Mouse (Mus musculus): ENCODE data around the gene Plpp2. TPM values are rescaled to one million over a fixed set of nuclear protein-coding genes. Genes with fewer than 3 reads are reported as not detected.

The Plpp2 gene
- polyA plus RNA-seq, 1 experiment from 2014 or later: 13.3 TPM

Small RNA genes lying within 50 kb of the gene (microRNA-seq; reads per million reads assigned to microRNA genes)
- not detected for gene Mir6909 (ENCODE audit: borderline number of aligned reads)

Other genes starting within 250 kb of the Plpp2 start
- gene Vmn2r82, start 177.3 kb downstream of the Plpp2 start, polyA plus RNA-seq (2014; fragmentation: Nextera tagmentation; extraction: Ambion mirVana): not detected in 2 replicates
- not detected in 2 replicates for gene Vmn2r83, start 65.1 kb downstream of the Plpp2 start, polyA plus RNA-seq (2014; fragmentation: Nextera tagmentation; extraction: Ambion mirVana)
- gene Mier2, start 21.4 kb upstream of the Plpp2 start, polyA plus RNA-seq (2014; fragmentation: Nextera tagmentation; extraction: Ambion mirVana): 39.4 and 41.7 TPM in 2 replicates
- gene Theg, start 53.5 kb upstream of the Plpp2 start, polyA plus RNA-seq (2014; fragmentation: Nextera tagmentation; extraction: Ambion mirVana): not detected in 2 replicates
- gene C2cd4c, start 80.2 kb upstream of the Plpp2 start, polyA plus RNA-seq (2014; fragmentation: Nextera tagmentation; extraction: Ambion mirVana): 0.04 TPM in 2 replicates
- 9.8 and 10.5 TPM in 2 replicates for gene Shc2, start 104.1 kb upstream of the Plpp2 start, polyA plus RNA-seq (2014; fragmentation: Nextera tagmentation; extraction: Ambion mirVana)
- gene Odf3l2, start 111.9 kb upstream of the Plpp2 start, polyA plus RNA-seq (2014; fragmentation: Nextera tagmentation; extraction: Ambion mirVana): not detected in 2 replicates
- gene Madcam1, start 130.8 kb upstream of the Plpp2 start, polyA plus RNA-seq (2014; fragmentation: Nextera tagmentation; extraction: Ambion mirVana): 3.9 and 5.5 TPM in 2 replicates
- gene Tpgs1, start 135.6 kb upstream of the Plpp2 start, polyA plus RNA-seq (2014; fragmentation: Nextera tagmentation; extraction: Ambion mirVana): 65.6 and 67.3 TPM in 2 replicates
- gene Cdc34, start 148.4 kb upstream of the Plpp2 start, polyA plus RNA-seq (2014; fragmentation: Nextera tagmentation; extraction: Ambion mirVana): 150 and 157 TPM in 2 replicates
- 0.77 TPM in 1 of 2 replicates, not detected in the other for gene Gzmm, start 155.2 kb upstream of the Plpp2 start, polyA plus RNA-seq (2014; fragmentation: Nextera tagmentation; extraction: Ambion mirVana)
- 630 and 667 TPM in 2 replicates for gene Bsg, start 170.7 kb upstream of the Plpp2 start, polyA plus RNA-seq (2014; fragmentation: Nextera tagmentation; extraction: Ambion mirVana)
- 0.14 and 0.21 TPM in 2 replicates for gene Hcn2, start 182.8 kb upstream of the Plpp2 start, polyA plus RNA-seq (2014; fragmentation: Nextera tagmentation; extraction: Ambion mirVana)
- 30.5 and 35.6 TPM in 2 replicates for gene Polrmt, start 212.8 kb upstream of the Plpp2 start, polyA plus RNA-seq (2014; fragmentation: Nextera tagmentation; extraction: Ambion mirVana)
- gene Fgf22, start 221.3 kb upstream of the Plpp2 start, polyA plus RNA-seq (2014; fragmentation: Nextera tagmentation; extraction: Ambion mirVana): 0.25 and 0.38 TPM in 2 replicates
- gene Rnf126, start 233.2 kb upstream of the Plpp2 start, polyA plus RNA-seq (2014; fragmentation: Nextera tagmentation; extraction: Ambion mirVana): 65.1 and 72.7 TPM in 2 replicates
- 2.4 and 2.7 TPM in 2 replicates for gene Fstl3, start 243.5 kb upstream of the Plpp2 start, polyA plus RNA-seq (2014; fragmentation: Nextera tagmentation; extraction: Ambion mirVana)